Mouse (Mus musculus) hindbrain, postnatal 0 days (tissue): ENCODE measurements at regions not wholly inside any gene's neighbourhood (a gene's known extent, or its start where the extent isn't known, plus 50 kb on each side); places are given as distances from the start of the nearest gene placed in this dataset.

Experiments
- ATAC-seq: fragments of 200-750 bp; cut with Nextera tagmentation; 2 replicates; pipeline ENCODE4 v1.8.0; 2017; ENCODE audit warnings: mild to moderate bottlenecking, moderate TSS enrichment, moderate library complexity
- DNase-seq: peaks from one replicate; pipeline ENCODE4 v3.0.0-alpha.2; 2015; ENCODE audit warnings: low spot score
- H3K27ac ChIP-seq: fragments of 300-500 bp; sonication (generic); 2 replicates; pipeline ENCODE4 v1.5.1; 2014; ENCODE audit warnings: mild to moderate bottlenecking
- H3K27me3 ChIP-seq: fragments of 300-500 bp; sonication (generic); 2 replicates; pipeline ENCODE4 v1.6.1; 2014; ENCODE audit warnings: low read length, mixed read lengths; ENCODE audit not compliant: insufficient read depth
- H3K36me3 ChIP-seq: fragments of 300-500 bp; sonication (generic); 2 replicates; pipeline ENCODE4 v1.6.1; 2014; ENCODE audit warnings: low read length, mixed read lengths; ENCODE audit not compliant: insufficient read depth
- H3K4me1 ChIP-seq: fragments of 300-500 bp; sonication (generic); 2 replicates; pipeline ENCODE4 v1.6.1; 2014; ENCODE audit warnings: antibody characterized with exemption, low read length, mixed read lengths; ENCODE audit not compliant: insufficient read depth
- H3K4me2 ChIP-seq: fragments of 300-500 bp; sonication (generic); 2 replicates; pipeline ENCODE4 v1.6.1; 2014; ENCODE audit warnings: low read depth, mild to moderate bottlenecking, low read length, moderate library complexity, mixed read lengths
- H3K4me3 ChIP-seq: fragments of 300-500 bp; sonication (generic); 2 replicates; pipeline ENCODE4 v1.5.1; 2014; ENCODE audit warnings: low read length
- H3K9ac ChIP-seq: fragments of 300-500 bp; sonication (generic); replicated peaks from 2 replicates; pipeline ENCODE4 v1.6.1; 2014; ENCODE audit warnings: mild to moderate bottlenecking, low read length, moderate library complexity, mixed read lengths
- H3K9me3 ChIP-seq: fragments of 300-500 bp; sonication (generic); 2 replicates; pipeline ENCODE4 v1.6.1; 2016; ENCODE audit warnings: low read length, mixed read lengths
- CTCF ChIP-seq: IDR thresholded peaks from 2 replicates; pipeline ENCODE4 v1.5.1; 2016; ENCODE audit warnings: antibody characterized with exemption, control low read depth, low read depth
- WGBS: fragments of 180-500 bp; shearing (Covaris S2); extraction: QIAGEN DNeasy Blood & Tissue Kit; methylation state at CpG from one replicate; pipeline ENCODE4 v1.1.7; 2014; 5-methylcytosine and 5-hydroxymethylcytosine counted together

DNA sequence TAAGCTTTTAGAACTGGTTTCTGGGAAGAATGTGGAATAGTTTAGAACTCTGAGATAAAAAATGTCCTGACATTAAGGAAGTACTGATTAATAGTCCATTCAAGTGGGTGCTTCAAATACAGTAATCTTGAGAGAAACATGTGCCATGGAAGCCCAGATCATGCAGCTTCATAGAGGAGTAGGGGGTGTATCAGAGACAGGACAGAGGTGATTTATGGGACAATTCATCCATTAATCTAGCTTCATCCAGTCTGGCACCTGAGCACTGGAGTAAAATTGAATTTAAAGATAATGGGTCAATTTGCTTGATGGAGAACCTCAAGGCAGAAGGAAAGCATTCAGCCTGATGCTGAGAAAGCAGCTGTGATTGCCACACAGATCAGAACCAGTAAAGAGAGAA, 494.8 kb upstream of the Tmprss15 start:
- H3K4me1 ChIP-seq = no peaks in the 10 kb centered on the region
- ATAC-seq (no peak), DNase-seq (no peak)
- no peaks in the 10 kb centered on the region for H3K9me3 ChIP-seq
- TF ChIP-seq CTCF = no peak
- no peak overlapping the region for H3K9ac ChIP-seq
- no peaks in the 10 kb centered on the region for H3K27me3 ChIP-seq
- H3K36me3 ChIP-seq = no peaks in the 10 kb centered on the region
- H3K4me3 ChIP-seq = no peak overlapping the region
- no peak overlapping the region for H3K27ac ChIP-seq
- no peak overlapping the region for H3K4me2 ChIP-seq

GRCm38 (mm10) chr16:79570867-79571266, 480.0 kb upstream of the Tmprss15 start:
- 85% methylated on average over 2 of the region's 2 CpGs for WGBS
- Histone ChIP-seq H3K27me3 (no peaks in the 10 kb centered on the region), H3K9me3 (no peaks in the 10 kb centered on the region), H3K36me3 (no peaks in the 10 kb centered on the region), H3K4me1 (no peaks in the 10 kb centered on the region), H3K4me2 (no peak overlapping the region), H3K9ac (no peak overlapping the region), H3K27ac (no peak overlapping the region), H3K4me3 (no peak overlapping the region)
- ATAC-seq = no peak
- no peak for DNase-seq
- no peak for TF ChIP-seq CTCF

- Histone ChIP-seq H3K4me1 (no peaks in the 10 kb centered on the region), H3K36me3 (no peaks in the 10 kb centered on the region), H3K9me3 (no peaks in the 10 kb centered on the region), H3K27me3 (no peaks in the 10 kb centered on the region), H3K9ac (no peak overlapping the region), H3K4me2 (no peak overlapping the region), H3K4me3 (no peak overlapping the region), H3K27ac (no peak overlapping the region)
- TF ChIP-seq CTCF = no peak
- no peak for DNase-seq
- ATAC-seq = no peak
- WGBS = 54% methylated on average over 2 of the region's 2 CpGs
Measured at GRCm38 (mm10) chr16:79534370-79534769, 443.5 kb upstream of the Tmprss15 start.

DNA sequence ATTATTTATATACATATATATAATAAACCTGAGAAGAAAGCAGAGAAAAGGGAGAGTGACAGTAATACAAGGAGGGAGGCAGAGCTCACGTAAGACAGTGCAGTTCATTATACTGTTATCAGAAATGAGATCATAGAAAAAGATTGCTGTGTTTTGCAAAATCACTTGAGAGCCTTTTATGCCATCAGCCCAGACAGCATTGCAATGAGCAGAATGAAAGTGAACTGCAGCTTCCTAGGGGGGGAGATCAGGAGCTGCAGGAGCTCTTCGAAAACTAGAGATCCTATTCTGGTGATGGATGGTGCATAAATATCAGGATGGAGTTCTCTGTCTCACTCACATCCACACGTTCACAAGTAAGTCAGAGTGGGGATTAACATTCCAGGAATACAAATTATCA, 401.6 kb upstream of the Tmprss15 start:
- H3K4me3 ChIP-seq = no peak overlapping the region
- no peak overlapping the region for H3K4me2 ChIP-seq
- no peaks in the 10 kb centered on the region for H3K9me3 ChIP-seq
- no peaks in the 10 kb centered on the region for H3K4me1 ChIP-seq
- 45% methylated on average over 3 of the region's 3 CpGs for WGBS
- H3K27ac ChIP-seq = no peak overlapping the region
- H3K9ac ChIP-seq = no peak overlapping the region
- ATAC-seq = no peak
- H3K36me3 ChIP-seq = no peaks in the 10 kb centered on the region
- DNase-seq = peak; percentile 26
- no peak for TF ChIP-seq CTCF
- no peaks in the 10 kb centered on the region for H3K27me3 ChIP-seq

DNA sequence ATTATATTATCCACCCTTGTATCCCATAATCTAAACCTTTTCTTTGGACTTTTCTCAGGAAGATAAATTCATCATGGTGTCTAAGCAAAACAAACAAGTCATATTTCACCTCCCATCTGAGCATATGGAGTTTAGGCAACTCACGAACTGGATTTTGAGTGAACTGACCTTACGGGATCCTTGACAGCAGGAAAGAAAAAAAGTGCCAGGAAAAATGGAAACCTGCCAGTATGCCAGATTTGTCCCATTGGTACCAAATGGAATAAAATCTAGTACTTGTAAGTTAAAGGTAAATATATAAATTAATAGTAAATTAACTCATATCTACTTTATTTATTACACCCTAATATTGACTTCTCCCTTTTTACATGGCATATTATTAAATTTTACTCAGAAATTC, 360.0 kb upstream of the Tmprss15 start:
- Histone ChIP-seq H3K4me1 (no peaks in the 10 kb centered on the region), H3K9ac (no peak overlapping the region), H3K9me3 (no peaks in the 10 kb centered on the region), H3K27ac (no peak overlapping the region), H3K4me3 (no peak overlapping the region), H3K27me3 (no peaks in the 10 kb centered on the region), H3K4me2 (no peak overlapping the region), H3K36me3 (no peaks in the 10 kb centered on the region)
- no peak for TF ChIP-seq CTCF
- 48% methylated on average over 2 of the region's 2 CpGs for WGBS
- ATAC-seq = no peak
- peak; percentile 42 for DNase-seq

GRCm38 (mm10) chr16:79449732-79450131, 358.8 kb upstream of the Tmprss15 start:
- H3K4me2 ChIP-seq = no peak overlapping the region
- no peak overlapping the region for H3K4me3 ChIP-seq
- H3K27me3 ChIP-seq = no peaks in the 10 kb centered on the region
- H3K4me1 ChIP-seq = no peaks in the 10 kb centered on the region
- no peaks in the 10 kb centered on the region for H3K36me3 ChIP-seq
- ATAC-seq (peak; percentile 92), DNase-seq (peak; percentile 80)
- no peak overlapping the region for H3K27ac ChIP-seq
- no peak for TF ChIP-seq CTCF
- H3K9me3 ChIP-seq = no peaks in the 10 kb centered on the region
- H3K9ac ChIP-seq = no peak overlapping the region
- WGBS = 13% methylated on average over 1 of the region's 1 CpGs

DNA sequence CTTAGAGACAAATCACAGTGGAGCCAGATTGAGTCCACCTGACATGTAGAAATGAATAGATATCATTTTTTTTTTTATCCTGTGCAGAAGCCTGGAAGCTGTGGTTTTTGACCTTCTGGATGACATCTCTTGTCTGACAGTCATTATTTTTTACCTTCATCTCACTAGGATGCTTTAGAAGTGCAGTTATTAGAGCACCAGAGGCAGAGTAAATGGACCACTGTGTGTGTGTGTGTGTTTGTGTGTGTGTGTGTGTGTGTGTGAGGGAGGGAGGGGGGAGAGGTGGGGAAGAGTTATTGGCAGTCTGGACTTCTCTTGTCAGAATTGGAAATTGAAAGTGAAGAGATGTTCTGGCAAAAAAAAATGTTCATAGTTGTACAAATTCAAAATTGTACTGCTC, 316.5 kb upstream of the Tmprss15 start:
- no peaks in the 10 kb centered on the region for H3K27me3 ChIP-seq

More for the DNA sequence above, 316.5 kb upstream of the Tmprss15 start:
- ATAC-seq = no peak
- no peak for DNase-seq
- no peak for TF ChIP-seq CTCF
- Histone ChIP-seq H3K9me3 (no peaks in the 10 kb centered on the region), H3K4me3 (no peak overlapping the region), H3K9ac (no peak overlapping the region), H3K36me3 (no peaks in the 10 kb centered on the region), H3K4me1 (no peaks in the 10 kb centered on the region), H3K4me2 (no peak overlapping the region), H3K27ac (no peak overlapping the region)
